Mouse (Mus musculus): ENCODE results near the gene Ugp2.

DNA sequence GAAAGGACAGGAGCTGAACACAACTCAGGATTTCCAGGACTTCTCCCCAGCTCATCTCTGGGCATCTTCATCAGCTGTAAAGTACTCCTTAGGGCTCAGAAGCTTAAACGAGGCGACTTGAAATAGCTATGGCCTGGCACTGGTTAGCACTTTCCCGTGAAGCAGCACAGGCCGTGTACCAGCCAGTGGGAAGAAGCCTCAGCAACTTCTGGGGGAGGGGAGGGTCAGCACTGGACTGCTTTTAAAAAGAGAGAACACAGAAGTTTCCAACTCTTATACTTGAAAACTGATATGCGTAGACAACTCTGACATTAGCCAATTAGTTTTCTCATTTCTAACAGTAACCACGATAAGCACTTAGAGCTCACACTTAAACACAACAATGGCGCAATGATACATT lies 2.5 kb downstream of the Ugp2 start:
- TF ChIP-seq POLR2A (IDR thresholded peaks at IDR 0.05; ENCODE audit: insufficient read length, low read depth) (no peak), MAX (IDR thresholded peaks at IDR 0.05; ENCODE audit: low read depth) (no peak), TCF12 (IDR thresholded peaks at IDR 0.05; ENCODE audit: insufficient read depth, poor library complexity, severe bottlenecking) (no peak), CEBPB (IDR thresholded peaks at IDR 0.05; ENCODE audit: insufficient read depth, poor library complexity, severe bottlenecking) (no peak), USF1 (IDR thresholded peaks at IDR 0.05; ENCODE audit: low read depth) (no peak), E2F4 (IDR thresholded peaks at IDR 0.05; ENCODE audit: insufficient read depth) (no peak), MYOG (IDR thresholded peaks at IDR 0.05; ENCODE audit: control insufficient read depth in 1 of 3, insufficient read depth in 1 of 3, insufficient read length in 2 of 3, low read depth in 2 of 3) (no peak)
